Mouse (Mus musculus) megakaryocyte-erythroid progenitor cell, adult 5-6 weeks (primary cell): ENCODE results near the gene Lrrc10b. TPM values are rescaled to one million over a fixed set of nuclear protein-coding genes. Genes with fewer than 3 reads are reported as not detected.

ENCODE experiments used
- ATAC-seq: replicated peaks from 2 replicates; pipeline ENCODE4 v1.8.0; 2016; ENCODE audit warnings: mild to moderate bottlenecking, inconsistent platforms; ENCODE audit not compliant: severe bottlenecking, poor library complexity, low FRiP score, low TSS enrichment
- total RNA-seq, 2 experiments: library from RNA; stranded (forward) in 1 of 2; stranded (reverse) in 1 of 2; fragments of 200-1000, 215-1000 nt in 1 of 2; fragments of >200 nt in 1 of 2; fragmentation: Nextera tagmentation in 1 of 2; gene quantifications; 2 replicates each; pipeline ENCODE4 v1.2.3; 2014 to 2017

The Lrrc10b gene
- total RNA-seq, 2 experiments from 2014 or later: not detected

DNA sequence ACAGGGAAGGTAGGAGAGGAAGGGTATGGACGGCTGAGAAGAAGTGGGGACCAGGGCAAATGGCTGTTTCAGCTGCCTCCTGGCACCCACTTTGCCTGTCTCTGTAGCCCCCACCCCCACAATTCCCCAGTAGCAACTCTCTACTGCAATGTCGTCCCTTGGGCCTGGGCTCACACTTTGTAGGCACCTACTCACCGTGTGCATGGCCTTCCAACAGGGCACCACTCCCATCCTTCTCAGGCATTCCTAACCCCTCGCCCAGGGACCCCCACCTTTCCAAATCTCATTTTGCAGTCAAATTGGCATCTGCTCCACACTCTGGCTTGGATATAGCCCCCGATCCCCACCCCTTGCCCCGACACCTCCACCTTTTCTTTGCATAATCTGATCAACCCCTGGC is 8.1 kb downstream of the Lrrc10b start:
- ATAC-seq: no peak

DNA sequence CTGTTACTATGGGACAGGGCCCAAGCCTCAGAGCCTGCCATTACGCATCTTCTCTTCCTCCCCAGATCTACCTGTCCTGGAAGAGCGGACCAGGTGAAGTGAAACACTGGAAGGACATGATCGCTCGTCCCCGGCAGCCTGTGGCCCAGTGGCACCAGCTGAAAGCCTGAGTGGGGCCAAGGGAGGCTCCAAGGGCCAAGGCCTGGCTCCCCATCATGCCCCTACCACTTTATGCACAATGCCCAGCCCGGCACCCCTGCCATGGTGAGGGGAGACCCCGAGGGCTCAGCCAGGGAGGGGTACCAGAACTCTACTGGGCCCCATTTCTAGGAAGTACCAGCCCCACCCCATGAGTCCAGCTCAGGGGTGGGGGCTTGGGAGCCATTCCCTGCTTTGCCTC is 9.0 kb downstream of the Lrrc10b start:
- no peak for ATAC-seq

DNA sequence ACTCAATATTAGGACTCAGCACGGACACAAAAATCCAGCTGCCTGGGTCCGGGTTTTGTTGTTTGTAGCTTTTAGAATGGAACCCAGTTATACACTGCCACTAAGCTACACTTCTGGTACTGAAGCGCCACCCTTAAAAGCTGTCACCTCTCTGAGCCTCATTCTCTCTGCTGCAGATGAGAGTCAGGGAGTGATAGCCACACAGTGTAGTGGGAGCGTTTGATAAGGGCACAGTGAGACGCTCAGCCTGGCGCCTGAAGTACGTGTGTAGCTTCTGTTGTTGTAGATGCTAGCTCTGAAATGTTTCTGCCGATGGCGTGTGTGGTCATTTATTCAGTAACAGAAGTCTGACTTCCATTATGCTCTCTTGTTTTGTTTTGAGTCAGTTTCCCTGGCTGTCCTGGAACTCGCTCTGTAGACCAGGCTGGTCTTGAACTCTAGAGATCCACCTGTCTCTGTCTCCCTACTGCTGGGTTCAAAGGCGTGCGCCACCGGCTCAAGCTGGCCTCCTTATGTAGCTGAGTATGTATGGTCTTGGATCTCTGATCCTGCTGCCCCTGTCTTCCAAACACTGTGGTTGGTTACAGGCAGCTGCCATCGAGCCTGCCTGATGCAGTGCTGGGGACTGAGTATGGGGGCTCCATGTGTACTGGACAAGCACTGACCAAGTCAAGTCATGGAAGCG is 12.4 kb downstream of the Lrrc10b start:
- ATAC-seq: no peak

DNA sequence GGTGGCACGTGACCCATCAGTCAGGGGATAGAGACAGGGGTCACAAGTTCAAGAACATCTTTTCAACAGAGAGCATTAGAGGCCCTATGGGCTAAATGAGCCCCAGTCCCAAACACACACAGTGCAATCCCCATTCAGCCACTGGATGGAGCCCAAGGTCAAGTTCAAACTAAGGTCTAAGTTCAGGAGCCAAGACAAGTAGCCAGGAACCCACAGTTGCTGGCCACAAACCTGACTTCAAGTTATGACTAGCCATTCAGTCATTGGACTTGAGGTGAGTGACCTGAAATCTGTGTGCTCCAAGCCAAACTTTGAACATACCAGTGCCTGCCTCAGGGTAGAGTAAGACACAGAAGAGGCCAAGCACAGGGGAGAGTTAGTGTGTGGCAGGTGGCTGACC is 19.8 kb downstream of the Lrrc10b start:
- no peak for ATAC-seq

DNA sequence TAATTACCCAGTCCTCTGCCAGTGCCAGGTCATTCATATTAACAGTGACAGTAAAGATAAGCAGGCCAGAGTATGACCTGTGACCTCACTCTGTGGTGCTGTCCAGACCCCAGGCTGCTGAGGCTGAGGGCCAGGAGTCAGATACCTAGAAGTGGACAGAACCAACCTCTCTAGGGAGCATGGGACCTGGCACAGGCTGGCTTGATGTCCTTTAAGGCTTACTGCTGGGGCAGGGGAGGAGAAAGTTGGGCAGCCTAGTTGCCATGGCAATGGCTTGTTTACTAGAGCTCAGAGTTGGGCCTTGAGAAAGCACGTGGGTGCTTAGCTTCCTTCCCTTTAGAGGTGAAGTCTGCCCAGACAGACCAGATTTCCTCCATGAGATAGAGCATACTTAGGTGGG is 20.5 kb downstream of the Lrrc10b start:
- ATAC-seq: no peak

DNA sequence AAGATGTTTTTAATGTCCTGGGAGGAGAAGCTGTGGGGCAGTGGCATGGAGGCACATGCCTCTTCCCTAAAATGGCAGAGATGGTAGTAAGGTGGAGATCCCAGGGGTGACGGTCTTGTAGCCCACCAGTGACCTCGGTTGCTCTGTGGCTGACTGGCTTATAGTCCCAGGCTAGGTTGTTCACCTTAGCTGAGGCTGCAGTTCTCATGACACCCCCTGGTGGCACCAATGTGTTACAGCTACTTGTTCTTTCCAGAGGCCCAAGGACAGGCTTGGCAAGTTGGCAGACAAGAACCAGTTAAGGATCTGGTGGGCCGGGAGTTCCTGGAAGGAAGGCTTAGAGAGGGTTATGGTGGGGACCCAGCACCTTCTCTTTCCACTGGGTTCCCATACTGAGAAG is 21.4 kb downstream of the Lrrc10b start:
- ATAC-seq: peak; percentile 55; the same call in 1 of the 2 replicates

DNA sequence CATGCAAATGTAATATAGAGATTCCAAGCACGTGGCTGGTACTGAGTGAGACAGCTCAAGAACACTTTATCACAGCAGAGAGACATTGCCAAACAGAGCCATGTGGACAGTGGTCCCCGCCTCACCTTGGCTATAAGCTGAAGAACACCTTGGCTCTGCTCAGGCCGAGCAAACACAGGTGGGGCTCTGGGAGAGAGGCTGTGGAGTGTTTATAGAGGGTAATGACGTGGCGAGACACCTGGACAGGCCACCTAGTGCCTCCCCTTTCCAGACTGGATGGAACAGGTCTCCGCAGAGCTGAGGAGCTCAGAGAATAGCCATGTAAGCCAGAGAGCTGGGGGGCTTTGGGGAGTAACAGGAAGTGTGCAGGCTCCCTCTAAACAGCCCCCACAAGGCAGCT is 22.3 kb downstream of the Lrrc10b start:
- no peak for ATAC-seq

DNA sequence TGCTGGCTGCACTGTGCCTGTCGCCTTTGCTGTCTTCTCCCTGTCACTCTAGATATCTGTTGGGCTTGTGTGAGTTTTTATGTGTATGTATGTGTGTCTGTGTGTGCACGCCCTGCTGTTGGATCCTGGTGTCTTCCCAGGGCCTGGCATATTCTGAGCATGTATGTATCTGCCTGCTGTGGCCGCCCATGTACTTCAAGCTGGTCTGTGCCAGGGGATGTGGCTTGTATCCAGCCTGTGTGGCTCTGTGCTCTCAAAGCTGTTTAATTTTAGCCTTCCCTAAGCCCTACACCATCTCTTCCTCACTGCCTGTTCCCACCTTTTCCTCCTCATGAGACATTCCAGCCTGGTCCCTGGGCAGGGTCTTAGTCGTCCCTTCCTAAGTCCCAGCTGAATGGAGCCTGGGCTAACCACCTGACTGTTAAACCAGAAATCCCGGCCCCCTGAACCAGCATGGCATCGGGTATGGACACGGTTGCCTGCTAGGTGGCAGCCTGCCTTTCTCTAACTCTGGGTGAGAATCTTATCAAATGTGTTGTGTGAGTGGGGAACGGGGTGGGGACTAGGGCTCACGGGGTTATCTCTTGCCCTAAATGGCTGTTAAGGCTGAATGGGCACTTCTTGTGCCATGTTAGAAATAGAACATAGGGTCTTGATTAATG is 23.3 kb downstream of the Lrrc10b start:
- no peak for ATAC-seq

DNA sequence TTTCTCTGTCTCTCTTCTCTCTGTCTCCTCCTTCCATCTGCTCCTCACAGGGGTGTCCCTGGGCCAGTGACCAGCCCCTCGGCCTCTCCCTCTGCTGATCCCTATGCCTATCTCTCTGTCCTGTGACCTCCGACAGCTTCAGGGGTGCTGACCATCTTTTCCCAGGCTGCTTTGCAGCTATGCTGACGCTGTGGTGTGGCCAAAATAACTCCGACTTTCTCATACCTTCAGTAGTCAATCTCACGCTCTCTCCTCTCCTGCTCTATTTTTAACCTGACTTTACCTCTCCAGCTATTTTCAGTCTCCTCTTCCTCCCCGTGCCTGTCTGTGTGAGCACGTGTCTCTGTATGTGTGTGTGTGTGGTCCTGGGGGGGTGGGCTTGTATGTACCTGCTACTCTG is 24.0 kb downstream of the Lrrc10b start:
- ATAC-seq: no peak

DNA sequence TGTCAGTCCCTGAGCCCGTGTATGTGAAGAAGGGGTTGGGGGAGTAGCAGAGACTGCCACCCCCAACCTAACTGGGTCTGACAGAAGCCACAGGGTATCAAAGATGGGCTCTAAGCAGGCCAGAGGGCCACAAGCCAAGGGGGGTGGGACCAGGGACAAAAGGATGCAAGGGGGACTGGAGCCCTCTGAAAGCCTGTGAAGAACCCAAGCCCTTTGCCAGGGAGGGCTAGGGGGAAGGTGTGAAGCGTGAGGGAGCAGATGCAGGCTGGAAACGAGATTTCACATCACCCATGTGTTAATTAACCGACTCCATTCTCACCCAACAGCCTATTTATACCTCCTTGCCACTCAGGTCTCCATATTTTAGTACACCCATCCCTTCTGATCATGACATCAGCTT is 25.4 kb downstream of the Lrrc10b start:
- no peak for ATAC-seq

DNA sequence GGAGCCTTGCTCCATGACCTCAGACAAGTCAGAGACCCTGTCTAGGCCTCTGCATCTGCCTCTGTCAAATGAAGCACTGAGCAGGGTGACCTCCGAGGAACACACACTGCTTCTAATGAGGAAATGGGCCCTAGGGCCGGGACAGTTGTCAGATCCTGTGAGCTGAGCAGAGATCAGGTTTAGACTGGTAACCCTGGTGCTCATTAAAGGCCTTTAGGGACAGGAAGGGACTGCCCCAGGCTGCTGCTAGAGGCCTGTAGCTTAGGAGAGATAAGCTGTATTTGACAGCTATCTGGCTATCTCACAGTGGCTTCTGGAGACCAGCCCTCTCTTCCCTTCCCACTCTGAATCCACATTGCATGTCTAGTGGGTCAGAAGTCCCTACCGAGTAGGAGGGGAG is 25.9 kb downstream of the Lrrc10b start:
- no peak for ATAC-seq

DNA sequence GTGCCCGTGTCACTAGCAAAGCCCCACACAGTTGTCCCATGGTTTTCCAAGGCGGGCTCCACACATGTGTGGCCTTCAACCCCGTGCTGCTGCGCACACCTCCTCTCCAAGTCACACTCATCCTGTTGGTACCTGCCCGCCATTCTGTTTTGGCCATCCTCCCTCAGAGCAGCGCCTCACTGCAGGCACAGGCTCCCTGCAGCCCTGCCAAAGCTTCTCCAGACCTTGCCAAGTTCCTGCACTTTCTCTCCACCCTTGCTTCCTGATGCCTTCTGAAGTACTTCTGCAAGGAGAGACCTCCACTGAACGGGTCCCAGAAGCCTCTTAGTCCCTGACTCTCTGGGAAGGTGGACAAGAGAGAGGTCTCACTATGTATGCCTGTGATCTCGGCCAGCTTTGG is 27.9 kb downstream of the Lrrc10b start:
- ATAC-seq: no peak

DNA sequence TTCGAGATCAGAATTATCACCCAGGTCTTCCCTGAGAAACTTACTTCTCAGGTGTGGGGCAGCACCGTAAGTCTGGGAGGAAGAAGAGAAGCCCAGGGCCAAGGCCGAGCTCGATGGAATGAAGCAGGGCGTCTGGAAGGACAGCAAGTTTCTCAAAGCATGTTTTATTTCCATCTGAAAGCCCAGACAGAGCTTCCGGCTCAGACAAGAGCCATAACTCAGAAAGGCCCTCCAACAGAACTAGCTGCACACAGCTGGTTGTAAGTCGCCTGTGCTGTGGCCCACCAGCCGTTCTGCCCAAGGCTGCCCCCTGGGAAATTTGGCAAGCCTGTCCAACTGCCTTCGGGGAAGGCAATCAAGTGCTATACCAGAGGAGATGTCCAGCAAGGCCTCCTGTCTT is 29.8 kb downstream of the Lrrc10b start:
- no peak for ATAC-seq

DNA sequence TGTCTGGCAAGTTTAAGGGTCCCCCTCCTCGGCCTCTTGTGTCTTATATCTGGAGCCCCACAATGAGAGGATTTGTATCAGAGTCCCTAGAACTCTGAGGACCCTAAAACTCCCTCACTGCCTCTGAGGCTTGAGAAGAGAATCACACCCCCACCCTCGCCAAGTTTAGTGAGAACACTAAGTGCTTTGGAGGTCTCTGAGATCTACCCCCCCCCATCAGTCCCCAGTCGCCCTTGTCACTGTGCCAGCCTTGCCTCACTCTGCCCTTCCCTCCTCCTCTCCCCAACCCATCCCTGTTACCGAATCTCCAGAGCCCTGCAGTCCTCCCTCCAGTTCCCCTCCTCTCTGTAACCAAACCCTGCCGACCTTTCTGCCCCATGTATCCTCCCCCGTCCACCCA is 30.5 kb downstream of the Lrrc10b start:
- no peak for ATAC-seq

DNA sequence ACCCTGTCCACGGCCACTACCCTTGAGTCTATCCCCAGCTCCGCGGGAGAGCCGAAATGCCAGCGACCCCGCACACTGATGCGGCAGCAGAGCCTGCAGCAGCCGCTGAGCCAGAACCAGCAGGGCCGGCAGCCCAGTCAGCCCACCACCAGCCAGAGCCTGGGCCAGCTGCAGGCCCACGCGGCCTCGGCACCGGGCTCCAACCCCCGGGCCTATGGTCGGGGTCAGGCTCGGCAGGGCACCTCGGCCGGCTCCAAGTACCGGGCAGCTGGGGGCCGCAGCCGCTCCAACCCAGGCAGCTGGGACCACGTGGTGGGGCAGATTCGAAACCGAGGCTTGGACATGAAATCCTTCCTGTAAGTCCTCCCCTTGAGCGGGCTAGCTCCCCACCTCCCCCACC is 31.0 kb downstream of the Lrrc10b start:
- ATAC-seq: no peak

DNA sequence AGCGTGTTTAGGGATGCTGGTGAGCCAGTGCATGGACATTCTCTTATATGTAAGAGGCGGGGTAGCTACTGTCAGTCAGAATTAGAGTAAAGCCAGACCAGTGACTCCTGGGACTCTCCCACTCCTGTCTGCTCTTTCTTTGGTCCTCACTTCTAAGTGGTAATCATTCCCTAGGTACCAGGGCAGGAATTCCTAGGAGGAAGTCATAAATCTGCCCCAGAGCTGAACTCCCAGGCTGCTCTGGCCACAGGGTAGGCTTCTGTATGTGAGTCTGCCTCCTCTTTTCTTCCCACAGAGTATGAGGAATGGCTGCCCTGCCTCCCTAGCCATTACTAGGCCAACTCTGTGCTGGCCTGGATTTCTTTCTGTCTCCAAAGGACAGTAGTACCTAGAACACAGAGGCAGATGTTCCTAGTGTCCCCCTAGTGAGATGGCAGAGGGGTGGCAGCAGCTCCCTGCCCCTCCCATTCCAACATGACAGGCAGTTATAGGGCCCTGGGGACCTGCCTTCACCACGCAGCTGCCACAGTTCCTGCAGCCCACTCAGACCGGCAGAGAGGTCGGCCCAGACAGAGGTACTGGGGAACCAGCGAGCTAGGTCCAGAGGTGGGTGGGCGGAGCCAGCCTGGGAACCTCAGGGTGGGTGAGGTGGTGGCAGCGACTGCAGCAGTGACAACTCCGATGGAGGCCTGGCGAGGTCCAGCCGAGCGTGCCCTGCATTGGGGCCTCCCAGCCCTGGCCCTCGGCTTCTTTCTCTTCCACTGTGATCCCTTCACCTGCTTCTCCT is 31.6 kb downstream of the Lrrc10b start:
- ATAC-seq: no peak

DNA sequence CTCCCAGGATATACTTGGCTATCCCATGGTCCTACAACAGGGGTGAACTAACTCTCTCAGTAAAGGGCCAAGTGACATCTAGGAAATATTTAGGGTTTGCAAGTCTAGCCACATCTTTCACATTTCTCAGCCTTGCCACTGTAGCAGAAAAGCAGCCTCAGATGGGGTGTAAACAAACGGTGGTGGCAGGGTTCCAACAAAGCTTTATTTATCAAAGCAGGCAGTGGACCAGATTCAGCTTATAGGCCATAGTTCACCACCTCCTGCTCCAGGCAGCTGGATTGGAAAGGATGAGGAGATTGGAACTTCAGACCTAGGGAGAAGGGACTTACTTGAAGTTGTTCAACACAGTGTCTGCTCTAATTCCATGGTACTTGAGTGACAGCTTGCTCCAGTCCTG is 32.5 kb downstream of the Lrrc10b start:
- ATAC-seq: no peak

DNA sequence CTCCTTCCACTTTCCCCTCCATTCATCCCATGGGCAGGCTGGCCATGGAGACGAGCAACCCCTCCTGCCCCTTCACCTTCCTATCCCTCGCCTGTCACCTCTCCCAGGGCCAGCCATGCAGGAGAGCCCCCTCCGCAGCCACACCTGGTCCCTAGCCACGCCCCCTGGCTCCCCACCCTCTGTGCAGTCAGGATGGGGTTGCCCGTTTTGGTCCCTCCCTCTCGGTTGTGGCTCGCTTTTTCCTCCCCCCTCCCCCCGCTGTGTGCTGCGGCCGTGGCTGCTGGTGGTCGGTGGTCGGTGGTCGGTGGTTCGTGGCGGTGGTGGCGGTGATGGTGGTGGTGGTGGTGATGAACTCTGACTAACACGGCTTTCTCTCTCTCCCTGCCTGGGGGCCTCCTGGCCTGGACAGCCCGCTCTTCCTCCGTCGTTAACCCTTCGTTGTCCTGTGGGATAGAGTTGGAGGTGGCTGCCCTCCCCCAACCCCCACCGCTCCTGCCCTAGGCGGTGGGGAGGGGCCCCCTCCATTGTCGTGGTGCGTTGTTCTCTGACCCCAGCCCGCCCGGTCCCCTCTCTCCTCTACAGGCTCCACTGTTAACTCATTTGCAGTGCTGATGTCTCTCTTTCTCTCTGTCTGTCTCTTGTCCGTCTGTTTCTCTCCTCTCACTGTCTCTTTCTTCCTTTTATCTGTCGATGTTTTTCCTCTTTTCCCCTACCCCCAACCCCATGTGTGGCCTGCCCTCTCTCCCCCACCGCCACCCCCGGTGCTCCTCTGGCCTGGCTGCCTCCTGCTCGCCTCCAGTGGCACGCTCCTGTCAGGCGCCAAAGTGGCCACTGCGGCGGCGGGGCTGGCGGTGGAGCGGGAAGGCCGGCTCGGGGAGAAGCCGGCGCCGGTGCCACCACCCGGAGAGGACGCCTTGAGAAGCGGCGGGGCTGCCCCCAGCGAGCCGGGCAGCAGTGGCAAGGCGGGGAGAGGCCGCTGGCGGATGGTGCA is 35.0 kb downstream of the Lrrc10b start:
- no peak for ATAC-seq

DNA sequence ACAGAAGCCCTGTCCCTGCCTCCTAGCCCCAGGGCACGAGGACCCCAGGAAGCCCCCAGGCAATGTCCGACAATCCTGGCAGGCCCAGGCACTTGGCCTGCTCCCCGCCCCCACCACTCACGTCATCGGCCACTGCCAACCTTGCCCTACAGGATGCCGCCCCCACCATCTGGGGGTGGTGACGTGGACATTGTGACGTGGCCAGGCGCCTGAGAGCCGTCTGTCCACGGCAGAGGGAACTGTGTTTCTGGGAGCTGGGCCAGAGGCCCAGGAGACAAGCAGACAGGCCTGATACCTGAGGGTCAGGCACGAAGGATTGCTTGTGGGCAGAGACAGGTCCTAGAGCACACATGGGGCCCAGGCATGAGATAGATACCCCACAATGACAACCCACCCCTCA is 39.8 kb downstream of the Lrrc10b start:
- no peak for ATAC-seq

DNA sequence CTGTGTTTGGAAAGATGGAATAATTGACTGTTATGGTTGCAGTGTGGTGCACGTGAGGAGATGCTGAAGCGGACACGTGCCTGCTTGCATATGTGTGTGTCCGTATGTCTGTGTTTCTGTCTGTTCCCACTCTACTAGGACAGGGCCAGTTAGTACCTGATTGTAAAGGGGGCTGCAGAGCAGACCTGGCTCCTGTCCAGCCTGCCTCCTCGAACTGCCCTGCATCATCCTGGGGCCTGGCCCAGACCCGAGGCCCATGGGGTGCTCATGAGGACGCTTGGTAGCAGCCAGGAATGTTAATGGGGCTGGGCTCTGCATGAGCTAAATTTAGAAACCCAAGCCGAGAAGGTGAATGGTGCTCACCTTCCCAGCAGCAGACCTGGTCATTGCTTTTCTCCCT is 40.4 kb downstream of the Lrrc10b start:
- ATAC-seq: no peak
